Mouse (Mus musculus): ENCODE measurements around the gene Tshz3.

DNA sequence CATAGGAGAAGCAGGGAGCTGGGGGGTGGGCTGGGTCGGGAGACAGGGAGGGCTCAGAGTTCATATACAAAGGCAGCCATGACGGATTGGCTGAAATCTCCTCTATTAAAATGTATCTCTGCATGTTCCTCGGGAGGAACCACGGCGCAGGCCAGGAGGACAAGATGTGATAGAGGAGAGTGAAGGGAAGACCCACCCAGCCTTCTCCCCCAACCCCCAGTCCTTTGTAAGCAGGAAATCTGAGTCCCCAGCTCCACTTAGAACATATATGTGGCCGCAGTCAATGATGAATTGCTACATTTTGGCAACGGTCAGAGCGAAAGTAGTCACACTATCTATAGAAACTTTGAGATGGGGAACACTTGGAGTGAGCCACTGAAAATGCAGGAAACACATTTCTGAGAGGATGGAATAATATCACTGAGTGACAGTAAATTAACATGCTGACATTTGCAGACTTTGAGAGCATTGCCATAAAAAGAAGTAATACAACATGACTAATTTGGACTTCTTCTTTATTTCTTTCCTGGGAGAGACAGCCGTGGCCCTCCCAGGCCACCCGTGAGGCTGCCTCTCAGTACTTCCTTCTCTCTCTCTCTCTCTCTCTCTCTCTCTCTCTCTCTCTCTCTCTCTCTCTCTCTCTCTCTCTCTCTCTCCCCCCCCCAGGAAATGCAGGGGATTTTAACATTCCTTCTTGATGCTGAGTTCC lies 88.9 kb downstream of the Tshz3 start:
- no peak for TF ChIP-seq POLR2A (IDR thresholded peaks at IDR 0.05; ENCODE audit: extremely low read depth, insufficient read depth, low read length)
- no peak for TF ChIP-seq CTCF (IDR thresholded peaks at IDR 0.05; ENCODE audit: extremely low read depth, insufficient read depth, low read length)
